Mouse (Mus musculus): Measurements from ENCODE around the gene Mtch1. TPM values are rescaled to one million over a fixed set of nuclear protein-coding genes. Genes with fewer than 3 reads are reported as not detected.
A peak's percentile ranks its signal among the peaks of the same experiment; 100 is the strongest.

Gene Mtch1
- polyA plus RNA-seq, 1 experiment from 2014 or later: 31.7 TPM

DNA sequence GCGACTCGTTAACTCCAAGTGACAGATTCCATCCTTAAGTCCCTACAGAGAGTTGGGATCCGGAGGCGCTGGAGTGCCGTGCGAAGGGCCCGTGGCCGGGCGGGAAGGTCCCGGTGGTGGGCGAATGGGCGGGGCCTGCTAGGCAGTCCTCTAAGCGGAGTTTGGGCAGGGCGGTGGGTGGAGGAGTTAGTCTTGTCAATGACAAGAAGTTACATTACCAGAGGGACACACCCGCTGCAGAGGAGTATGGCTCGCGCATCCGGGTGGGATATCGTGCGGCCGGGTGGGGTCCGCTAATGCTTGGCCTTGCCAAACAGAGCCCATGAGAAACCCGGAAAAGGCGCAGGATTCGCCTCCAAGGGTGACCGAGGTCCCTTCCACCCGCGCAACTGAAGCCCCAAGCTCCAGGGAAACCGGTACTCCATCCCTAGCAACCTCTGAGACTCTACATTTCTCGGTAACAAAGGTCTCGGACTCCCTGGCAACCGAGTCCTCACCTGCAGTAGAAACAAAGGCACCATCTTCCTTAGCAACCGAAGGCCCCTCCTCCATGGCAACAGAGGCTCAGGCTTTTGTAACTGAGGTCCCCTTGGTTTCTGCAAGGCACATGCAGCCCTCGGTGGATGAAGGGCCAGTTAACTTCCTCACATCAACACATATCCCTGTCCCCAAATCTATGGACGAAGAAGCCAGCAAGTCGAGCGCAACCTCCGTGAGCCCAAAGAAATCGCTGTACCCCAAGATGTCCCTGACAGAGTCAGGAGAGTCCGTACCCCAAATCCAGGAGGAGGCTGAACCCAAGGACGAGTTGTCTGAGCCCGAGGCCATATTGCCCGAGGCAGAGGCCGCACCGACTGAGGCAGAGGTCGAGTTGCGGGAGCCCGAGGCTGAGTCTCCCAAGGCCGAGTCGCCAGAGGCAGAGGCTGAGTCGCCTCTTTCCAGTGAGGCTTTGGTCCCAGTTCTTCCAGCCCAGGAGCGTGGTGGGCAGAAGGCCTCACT is 20.9 kb downstream of the Mtch1 start:
- H3K27me3 ChIP-seq (replicated peaks; ENCODE audit: control insufficient read depth, insufficient read depth, low read length): peaks cover 19% of the 10 kb centered on the region
- no peaks in the 10 kb centered on the region for H3K9me3 ChIP-seq (ENCODE audit: control insufficient read depth, low read length)
- H3K27ac ChIP-seq (ENCODE audit: low read length): no peak overlapping the region
- WGBS: 22% methylated on average over 52 of the region's 52 CpGs
- H3K4me1 ChIP-seq (ENCODE audit: control insufficient read depth, insufficient read depth, low read length): peaks cover 12% of the 10 kb centered on the region
- peak overlapping the region; percentile 48 for H3K4me2 ChIP-seq (ENCODE audit: low read depth, low read length)
- H3K36me3 ChIP-seq (ENCODE audit: control insufficient read depth, insufficient read depth, low read length): peaks cover 4% of the 10 kb centered on the region; the same call in 1 of the 2 replicates
- ATAC-seq: no peak
- peak overlapping the region; percentile 26 for H3K4me3 ChIP-seq (ENCODE audit: low read length)
- H3K9ac ChIP-seq (ENCODE audit: low read depth, low read length): peak overlapping the region; percentile 36; the same call in 1 of the 2 replicates

DNA sequence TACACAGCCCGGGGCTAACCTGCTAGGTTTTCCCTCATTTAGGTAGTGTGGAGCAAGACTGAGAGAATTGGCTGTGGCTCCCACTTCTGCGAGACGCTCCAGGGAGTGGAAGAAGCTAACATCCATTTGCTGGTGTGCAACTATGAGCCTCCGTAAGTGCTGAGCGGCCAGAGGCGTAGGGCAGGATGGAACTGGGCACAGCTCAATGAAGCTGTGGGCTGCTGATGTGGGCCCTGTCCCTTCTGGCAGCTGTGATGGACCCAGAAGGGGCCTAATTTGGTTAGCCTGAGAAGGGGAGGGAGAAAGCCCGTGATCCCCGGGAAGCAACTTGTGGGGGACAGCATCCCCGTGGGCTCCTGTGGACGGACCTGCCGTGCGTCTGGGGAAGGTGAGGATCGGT is 21.9 kb downstream of the Mtch1 start:
- H3K9me3 ChIP-seq (ENCODE audit: control insufficient read depth, low read length): no peaks in the 10 kb centered on the region
- WGBS: 75% methylated on average over 13 of the region's 13 CpGs
- no peaks in the 10 kb centered on the region for H3K36me3 ChIP-seq (ENCODE audit: control insufficient read depth, insufficient read depth, low read length)
- no peak for ATAC-seq
- 0 out of 2 replicates have a peak overlapping the region, but pooled peaks have one; percentile 36 for H3K9ac ChIP-seq (ENCODE audit: low read depth, low read length)
- H3K4me1 ChIP-seq (ENCODE audit: control insufficient read depth, insufficient read depth, low read length): peaks cover 12% of the 10 kb centered on the region
- H3K4me2 ChIP-seq (ENCODE audit: low read depth, low read length): no peak overlapping the region; the same call in 1 of the 2 replicates
- no peak overlapping the region for H3K27ac ChIP-seq (ENCODE audit: low read length)
- no peak overlapping the region for H3K4me3 ChIP-seq (ENCODE audit: low read length)
- peaks cover 25% of the 10 kb centered on the region for H3K27me3 ChIP-seq (replicated peaks; ENCODE audit: control insufficient read depth, insufficient read depth, low read length)

DNA sequence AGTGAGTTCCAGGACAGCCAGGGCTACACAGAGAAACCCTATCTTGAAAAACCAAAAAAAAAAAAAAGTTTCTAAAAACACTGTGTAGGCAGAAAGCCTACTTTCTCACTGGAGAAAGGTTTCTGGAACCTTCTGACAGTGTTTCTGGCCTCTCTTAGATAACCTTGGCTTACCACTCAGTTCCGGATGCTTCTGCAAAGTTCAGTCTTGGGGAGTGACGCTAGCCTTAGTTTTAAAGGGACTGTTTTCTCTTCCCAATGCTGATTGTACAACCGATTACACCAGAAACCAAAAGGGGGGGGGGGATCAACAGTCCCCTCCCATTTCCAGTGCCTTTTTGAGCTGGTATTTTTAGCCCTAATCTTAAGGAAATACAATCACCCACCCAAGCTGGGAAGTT is 24.1 kb downstream of the Mtch1 start:
- Histone ChIP-seq H3K9ac (ENCODE audit: low read depth, low read length) (no peak overlapping the region), H3K27ac (ENCODE audit: low read length) (no peak overlapping the region), H3K27me3 (replicated peaks; ENCODE audit: control insufficient read depth, insufficient read depth, low read length) (peaks cover 25% of the 10 kb centered on the region), H3K4me1 (ENCODE audit: control insufficient read depth, insufficient read depth, low read length) (peaks cover 15% of the 10 kb centered on the region), H3K4me2 (ENCODE audit: low read depth, low read length) (no peak overlapping the region), H3K9me3 (ENCODE audit: control insufficient read depth, low read length) (no peaks in the 10 kb centered on the region), H3K36me3 (ENCODE audit: control insufficient read depth, insufficient read depth, low read length) (no peaks in the 10 kb centered on the region), H3K4me3 (ENCODE audit: low read length) (no peak overlapping the region)
- ATAC-seq: no peak
- 95% methylated on average over 3 of the region's 3 CpGs for WGBS

DNA sequence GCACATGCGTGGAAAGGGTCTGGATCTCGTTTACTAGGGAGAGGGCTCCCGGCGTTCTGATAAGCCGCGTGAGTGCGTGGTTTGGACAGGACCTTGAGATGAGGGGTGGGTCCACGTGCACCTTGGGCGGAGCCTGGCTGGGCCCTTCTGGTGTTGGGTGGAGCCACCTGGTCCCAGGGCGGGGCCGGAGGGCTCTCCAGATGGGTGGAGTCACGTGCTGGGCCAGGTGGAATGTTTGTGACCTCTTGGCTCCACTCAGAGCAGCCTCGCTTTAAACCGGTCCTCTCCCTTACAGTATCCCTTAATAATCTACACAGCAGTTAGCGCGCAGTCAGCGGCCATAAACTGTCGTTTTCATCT is 25.2 kb downstream of the Mtch1 start:
- peaks cover 25% of the 10 kb centered on the region for H3K27me3 ChIP-seq (replicated peaks; ENCODE audit: control insufficient read depth, insufficient read depth, low read length)

DNA sequence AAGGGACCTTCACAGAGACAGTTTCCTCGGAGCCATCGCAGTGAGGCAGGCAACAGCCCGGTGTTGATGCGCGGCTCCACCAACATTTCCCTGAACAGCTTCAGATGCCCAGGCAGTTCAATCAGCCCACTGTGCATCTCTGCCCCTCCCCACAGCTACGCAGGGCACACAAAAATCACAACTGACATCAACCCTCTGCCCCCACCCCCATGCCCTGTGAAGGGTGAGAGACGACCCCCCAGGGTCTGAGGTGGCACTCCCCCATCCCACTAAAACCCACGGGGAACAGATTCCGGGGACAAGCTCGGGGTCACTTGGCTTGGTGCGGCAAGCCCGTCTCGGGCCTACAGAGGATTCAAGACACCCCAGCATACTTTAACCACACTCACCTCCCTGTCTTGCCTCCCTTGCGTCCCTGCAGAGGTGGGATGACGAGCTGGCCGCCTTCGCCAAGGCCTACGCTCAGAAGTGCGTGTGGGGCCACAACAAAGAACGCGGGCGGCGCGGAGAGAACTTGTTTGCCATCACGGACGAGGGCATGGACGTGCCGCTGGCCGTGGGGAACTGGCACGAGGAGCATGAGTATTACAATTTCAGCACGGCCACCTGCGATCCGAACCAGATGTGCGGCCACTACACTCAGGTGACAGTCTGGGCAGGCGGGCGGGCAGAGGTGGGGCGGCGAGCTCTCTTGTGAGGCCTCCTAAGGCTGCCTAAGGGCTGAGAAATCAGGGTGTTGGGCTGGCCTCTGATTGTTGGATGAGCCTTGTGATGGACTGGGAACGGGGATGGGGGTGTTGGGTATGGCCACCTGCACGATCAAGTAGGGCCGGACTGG is 25.8 kb downstream of the Mtch1 start:
- H3K4me3 ChIP-seq (ENCODE audit: low read length): peak overlapping the region; percentile 23

More for the DNA sequence above, 25.2 kb downstream of the Mtch1 start:
- WGBS: 26% methylated on average over 18 of the region's 18 CpGs
- Histone ChIP-seq H3K9ac (ENCODE audit: low read depth, low read length) (no peak overlapping the region), H3K4me1 (ENCODE audit: control insufficient read depth, insufficient read depth, low read length) (peaks cover 15% of the 10 kb centered on the region), H3K36me3 (ENCODE audit: control insufficient read depth, insufficient read depth, low read length) (no peaks in the 10 kb centered on the region), H3K27ac (ENCODE audit: low read length) (no peak overlapping the region), H3K4me2 (ENCODE audit: low read depth, low read length) (peak overlapping the region; percentile 49), H3K9me3 (ENCODE audit: control insufficient read depth, low read length) (no peaks in the 10 kb centered on the region), H3K4me3 (ENCODE audit: low read length) (peak overlapping the region; percentile 23)
- ATAC-seq: peak; percentile 86

DNA sequence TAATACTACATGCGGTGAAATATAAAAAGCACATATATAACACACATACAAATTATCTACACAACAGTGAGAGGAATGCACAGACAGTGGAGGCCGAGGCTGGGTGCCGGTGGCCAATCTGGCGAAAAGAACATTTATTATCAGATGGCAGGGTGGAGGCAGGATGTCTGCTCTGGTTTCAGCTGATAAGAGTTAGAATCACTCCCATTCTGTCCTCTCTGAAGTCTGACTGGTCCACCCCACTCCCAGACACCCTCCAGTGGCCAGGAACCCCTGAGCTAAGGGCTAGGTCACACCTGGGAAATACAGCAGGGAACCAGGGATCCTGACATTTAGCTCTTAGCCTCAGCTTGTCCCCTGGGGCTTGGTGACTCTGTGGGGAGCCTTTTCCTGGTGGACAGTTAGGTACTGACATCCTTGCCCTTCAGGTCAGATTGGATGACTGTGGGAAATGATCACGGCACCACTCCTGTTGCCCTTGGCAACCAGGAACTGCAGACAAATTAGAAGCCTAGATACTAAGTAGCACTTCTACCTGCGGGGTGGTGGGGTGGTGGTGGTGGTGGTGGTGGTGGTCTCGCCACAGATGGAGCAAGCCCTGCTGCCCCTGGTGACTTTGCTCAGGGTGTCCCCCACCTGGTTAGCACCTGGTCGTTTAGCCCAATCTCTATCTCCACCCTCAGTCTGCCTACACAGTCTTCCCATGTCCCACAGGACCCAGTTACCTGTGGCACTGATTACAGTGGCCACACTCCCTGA is 27.7 kb downstream of the Mtch1 start:
- no peak for ATAC-seq
- 60% methylated on average over 8 of the region's 8 CpGs for WGBS

More for the DNA sequence above, 25.8 kb downstream of the Mtch1 start:
- Histone ChIP-seq H3K36me3 (ENCODE audit: control insufficient read depth, insufficient read depth, low read length) (no peaks in the 10 kb centered on the region), H3K27me3 (replicated peaks; ENCODE audit: control insufficient read depth, insufficient read depth, low read length) (peaks cover 22% of the 10 kb centered on the region), H3K4me1 (ENCODE audit: control insufficient read depth, insufficient read depth, low read length) (peaks cover 15% of the 10 kb centered on the region), H3K4me2 (ENCODE audit: low read depth, low read length) (peak overlapping the region; percentile 49), H3K9me3 (ENCODE audit: control insufficient read depth, low read length) (no peaks in the 10 kb centered on the region), H3K27ac (ENCODE audit: low read length) (no peak overlapping the region), H3K9ac (ENCODE audit: low read depth, low read length) (no peak overlapping the region)
- 33% methylated on average over 41 of the region's 41 CpGs for WGBS
- ATAC-seq: peak; percentile 68

DNA sequence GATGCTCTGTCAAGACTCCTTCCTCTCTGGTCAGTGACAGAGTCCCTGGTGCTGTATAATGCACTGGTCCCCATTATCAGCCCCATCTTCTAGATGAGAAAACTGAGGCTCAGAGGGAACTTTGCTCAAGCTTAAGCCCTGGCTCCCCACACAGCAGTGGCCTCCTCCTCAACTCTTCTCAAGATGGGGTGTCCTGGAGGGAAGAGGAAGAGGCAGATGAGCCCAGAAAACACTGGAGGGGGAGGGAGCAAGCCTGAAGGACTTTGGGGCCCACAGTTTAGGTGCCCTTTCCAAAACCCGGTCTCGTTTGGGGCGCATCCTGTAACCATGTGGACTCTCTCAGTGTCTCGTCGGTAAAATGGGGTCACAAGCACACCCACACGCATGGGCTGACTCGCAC is 28.3 kb downstream of the Mtch1 start:
- Histone ChIP-seq H3K4me1 (ENCODE audit: control insufficient read depth, insufficient read depth, low read length) (peaks cover 10% of the 10 kb centered on the region; the same call in 1 of the 2 replicates), H3K27ac (ENCODE audit: low read length) (no peak overlapping the region), H3K9me3 (ENCODE audit: control insufficient read depth, low read length) (no peaks in the 10 kb centered on the region), H3K36me3 (ENCODE audit: control insufficient read depth, insufficient read depth, low read length) (no peaks in the 10 kb centered on the region), H3K4me3 (ENCODE audit: low read length) (no peak overlapping the region), H3K4me2 (ENCODE audit: low read depth, low read length) (no peak overlapping the region), H3K27me3 (replicated peaks; ENCODE audit: control insufficient read depth, insufficient read depth, low read length) (peaks cover 12% of the 10 kb centered on the region), H3K9ac (ENCODE audit: low read depth, low read length) (no peak overlapping the region)
- ATAC-seq: no peak
- 89% methylated on average over 7 of the region's 7 CpGs for WGBS

More for the DNA sequence above, 27.7 kb downstream of the Mtch1 start:
- Histone ChIP-seq H3K4me1 (ENCODE audit: control insufficient read depth, insufficient read depth, low read length) (peaks cover 10% of the 10 kb centered on the region; the same call in 1 of the 2 replicates), H3K27me3 (replicated peaks; ENCODE audit: control insufficient read depth, insufficient read depth, low read length) (peaks cover 12% of the 10 kb centered on the region), H3K36me3 (ENCODE audit: control insufficient read depth, insufficient read depth, low read length) (no peaks in the 10 kb centered on the region), H3K27ac (ENCODE audit: low read length) (no peak overlapping the region), H3K9me3 (ENCODE audit: control insufficient read depth, low read length) (no peaks in the 10 kb centered on the region), H3K4me2 (ENCODE audit: low read depth, low read length) (no peak overlapping the region), H3K9ac (ENCODE audit: low read depth, low read length) (no peak overlapping the region), H3K4me3 (ENCODE audit: low read length) (no peak overlapping the region)

DNA sequence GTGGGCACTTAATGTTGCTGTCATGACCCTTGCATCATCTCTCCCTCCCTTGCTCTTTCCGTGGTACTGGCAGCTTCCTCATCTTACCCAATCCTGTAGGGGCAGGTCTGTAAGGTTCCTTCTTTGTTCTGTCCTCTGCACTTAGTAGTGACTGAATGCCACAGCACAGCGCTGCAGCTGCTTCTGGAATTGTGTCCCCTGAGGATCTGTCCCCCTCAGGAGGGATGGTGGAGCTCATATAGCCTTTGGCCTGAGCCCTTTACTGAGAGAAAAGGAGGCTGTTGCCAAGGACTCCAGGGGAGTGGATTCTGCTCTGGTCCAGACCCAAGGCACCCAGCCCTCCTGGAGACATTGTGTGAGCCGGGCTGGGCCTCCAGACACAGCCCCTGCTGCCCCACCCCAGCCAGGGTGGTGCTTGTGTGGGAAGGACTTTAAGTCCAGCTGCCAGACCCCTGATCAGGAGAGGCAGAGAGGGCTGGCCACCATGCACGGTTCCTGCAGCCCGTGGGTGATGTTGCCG is 28.9 kb downstream of the Mtch1 start:
- ATAC-seq: no peak
- Histone ChIP-seq H3K4me3 (ENCODE audit: low read length) (no peak overlapping the region), H3K9me3 (ENCODE audit: control insufficient read depth, low read length) (no peaks in the 10 kb centered on the region), H3K36me3 (ENCODE audit: control insufficient read depth, insufficient read depth, low read length) (no peaks in the 10 kb centered on the region), H3K9ac (ENCODE audit: low read depth, low read length) (peak overlapping the region; percentile 37; the same call in 1 of the 2 replicates), H3K27me3 (replicated peaks; ENCODE audit: control insufficient read depth, insufficient read depth, low read length) (peaks cover 12% of the 10 kb centered on the region), H3K4me2 (ENCODE audit: low read depth, low read length) (no peak overlapping the region), H3K27ac (ENCODE audit: low read length) (no peak overlapping the region), H3K4me1 (ENCODE audit: control insufficient read depth, insufficient read depth, low read length) (peaks cover 10% of the 10 kb centered on the region; the same call in 1 of the 2 replicates)
- WGBS: 51% methylated on average over 6 of the region's 6 CpGs
